Mouse (Mus musculus): ENCODE measurements around the gene Gm17604.

Gm17604 gene

DNA sequence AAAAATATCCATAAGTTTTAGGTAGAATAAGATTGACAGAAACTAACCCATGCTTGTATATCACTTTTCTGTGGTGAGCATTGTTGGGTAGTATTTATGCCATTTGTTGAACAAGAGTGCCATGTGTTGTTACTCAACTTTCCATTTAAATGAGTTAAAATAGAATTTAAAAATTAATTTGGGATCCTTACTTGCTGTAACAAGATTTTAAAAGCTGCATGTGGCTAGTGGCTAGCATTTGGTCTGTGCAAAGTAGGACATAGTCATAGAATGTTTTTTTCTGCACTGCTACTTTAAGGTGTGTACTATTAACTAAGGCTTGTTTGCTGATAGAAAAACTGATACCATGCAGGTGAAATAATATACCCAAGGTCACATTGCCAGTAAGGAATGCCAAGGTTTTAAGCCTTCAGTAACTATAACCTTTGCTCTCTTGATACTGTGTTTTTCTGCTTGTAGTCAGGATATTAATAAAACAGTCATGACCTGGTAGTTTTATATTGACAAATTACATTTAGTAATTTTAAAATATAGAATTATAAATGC, at the start of gene Gm17604:
Gene Gm17604 (minus strand): TSS at position 51 of the 546 bp plus-strand sequence.
- no peak for DNase-seq (ENCODE audit: low spot score)

DNA sequence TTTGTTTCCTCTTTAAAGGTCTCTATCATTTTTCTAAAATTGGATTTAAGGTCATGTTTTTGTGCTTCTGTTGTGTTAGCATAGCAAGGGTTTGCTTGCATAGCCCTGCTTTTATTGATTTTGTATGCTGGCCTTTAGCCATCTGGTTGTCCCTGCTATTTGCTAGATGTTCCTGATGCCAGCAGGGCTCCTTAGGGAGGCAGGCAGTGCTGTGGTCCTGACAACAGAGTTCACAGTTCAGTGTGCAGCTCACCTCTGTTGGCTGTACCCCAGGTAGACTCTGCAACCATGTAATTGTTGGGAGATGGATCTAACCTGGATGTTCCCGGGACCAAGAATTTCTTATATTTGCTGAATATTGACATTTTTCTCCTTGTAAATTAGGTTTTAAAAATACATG, 45.3 kb upstream of the Gm17604 start:
- DNase-seq (ENCODE audit: low spot score): no peak

DNA sequence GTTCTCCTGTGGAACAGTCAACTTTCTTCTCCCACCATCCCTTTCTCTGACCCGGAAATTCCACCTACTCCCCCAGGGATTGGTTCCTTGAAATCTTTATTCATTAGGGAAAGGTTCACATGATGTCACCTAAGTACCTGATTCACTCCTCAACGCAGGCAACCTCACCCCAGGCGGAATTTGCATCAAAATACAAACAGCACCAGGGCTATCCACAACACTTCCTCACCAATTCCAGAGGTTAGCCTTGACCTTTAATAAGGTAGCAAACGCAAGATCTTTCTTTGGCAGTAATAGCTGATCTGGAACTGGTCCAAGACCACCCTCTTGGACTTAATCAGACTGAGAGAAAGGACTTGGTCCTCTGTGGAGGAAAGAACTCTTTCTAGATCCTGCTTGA, 1.5 kb downstream of the Gm17604 start:
- no peak for DNase-seq (ENCODE audit: low spot score)

- DNase-seq (ENCODE audit: low spot score): peak; percentile 86
Observed at GRCm38 (mm10) chrX:164980193-164980775, 24.3 kb downstream of the Gm17604 start, which contains the start of the genes Mospd2 and Fancb. Mospd2 (minus strand) TSS chrX:164980375. Fancb (plus strand) TSS chrX:164980592.

DNA sequence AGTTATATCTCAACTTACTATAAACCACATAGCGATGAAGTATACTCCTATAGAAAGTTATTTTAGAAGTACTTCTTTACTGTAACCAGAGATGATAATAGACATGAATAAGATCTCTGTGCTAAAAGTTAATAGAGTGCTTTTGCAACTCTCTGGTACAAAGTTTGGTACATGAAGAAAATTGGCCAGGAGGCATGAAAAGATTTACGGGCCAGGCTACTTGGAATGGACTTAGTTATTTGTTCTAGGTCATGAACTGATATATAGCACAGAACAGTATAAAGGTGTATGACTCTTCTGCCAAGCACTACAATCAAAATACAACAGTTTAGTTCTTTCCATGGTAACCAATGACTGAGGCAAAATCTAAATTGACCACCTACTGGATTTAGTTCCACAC, 25.8 kb downstream of the Gm17604 start:
- no peak for DNase-seq (ENCODE audit: low spot score)

GRCm38 (mm10) chrX:164971206-164971605, 33.4 kb downstream of the Gm17604 start:
- DNase-seq (ENCODE audit: low spot score): no peak

GRCm38 (mm10) chrX:164965750-164966448, 38.7 kb downstream of the Gm17604 start:
- no peak for DNase-seq (ENCODE audit: low spot score)
